Comparison of ENCODE assay signal across 11 mouse cellular contexts in the genomic region with DNA sequence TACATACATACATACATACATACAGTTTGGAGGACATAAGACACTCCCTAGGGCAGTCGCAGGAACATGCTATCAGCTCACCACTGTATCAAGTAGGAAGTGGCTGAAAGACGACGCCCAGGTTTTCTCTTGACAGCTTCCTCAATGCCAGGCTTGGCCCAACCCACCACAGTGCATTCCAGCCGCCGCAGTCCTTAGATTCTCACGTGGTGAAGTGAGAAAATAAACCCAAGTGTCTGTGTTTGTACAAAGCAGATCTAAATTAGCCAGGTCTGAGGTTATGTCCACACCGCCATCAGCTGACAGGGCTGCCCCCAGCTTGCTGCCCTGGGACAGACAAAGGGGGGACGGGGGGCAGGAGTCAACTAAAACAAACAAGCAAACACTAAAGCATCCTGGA.
A peak's percentile ranks its signal among the peaks of the same experiment; 100 is the strongest.
DNase-seq lines count a peak whose midpoint lies in the region; ATAC-seq and TF ChIP-seq lines count a peak whose summit lies in the region.
"Had no signal": no experiment of that assay in that cellular context is flagged by ENCODE, and none has a peak within 500 bp of the region (broad histone marks: within the 10 kb centered on the region; RNA-seq: fewer than 3 reads in every experiment).

No protein-coding gene starts in this region.

- H3K4me2 ChIP-seq in heart, embryonic 12.5 days: peak overlapping the region; percentile 49
- H3K4me2 ChIP-seq in hindbrain, postnatal 0 days (ENCODE audit: low read depth, low read length): no peak overlapping the region

- no peak overlapping the region for H3K9ac ChIP-seq in heart, embryonic 12.5 days
- H3K9ac ChIP-seq in hindbrain, postnatal 0 days (replicated peaks; ENCODE audit: low read length): no peak overlapping the region

- WGBS in heart, embryonic 12.5 days: 6% methylated on average over 8 of the region's 8 CpGs
- WGBS in hindbrain, postnatal 0 days: 62% methylated on average over 8 of the region's 8 CpGs

- TF ChIP-seq CTCF in hindbrain, postnatal 0 days (IDR thresholded peaks at IDR 0.05; ENCODE audit: low read depth): no peak

- H3K4me1 ChIP-seq in heart, embryonic 12.5 days (replicated peaks): peaks cover 13% of the 10 kb centered on the region
- H3K4me1 ChIP-seq in hindbrain, postnatal 0 days (ENCODE audit: insufficient read depth, low read length): no peaks in the 10 kb centered on the region

- H3K4me3 ChIP-seq in heart, embryonic 12.5 days: no peak overlapping the region
- H3K4me3 ChIP-seq in hindbrain, postnatal 0 days (ENCODE audit: low read length): no peak overlapping the region
- H3K4me3 ChIP-seq: erythroblast, embryonic 14.5 days; megakaryocyte, embryonic 14.5 days had no signal

- H3K27me3 ChIP-seq in heart, embryonic 12.5 days (replicated peaks): no peaks in the 10 kb centered on the region
- H3K27me3 ChIP-seq in hindbrain, postnatal 0 days (ENCODE audit: insufficient read depth, low read length): no peaks in the 10 kb centered on the region

- peak overlapping the region; percentile 48 for H3K27ac ChIP-seq in heart, embryonic 12.5 days (ENCODE audit: poor library complexity, severe bottlenecking)
- no peak overlapping the region for H3K27ac ChIP-seq in hindbrain, postnatal 0 days

- no peaks in the 10 kb centered on the region for H3K36me3 ChIP-seq in heart, embryonic 12.5 days
- H3K36me3 ChIP-seq in hindbrain, postnatal 0 days (ENCODE audit: insufficient read depth, low read length): no peaks in the 10 kb centered on the region

- no peaks in the 10 kb centered on the region for H3K9me3 ChIP-seq in heart, embryonic 12.5 days (replicated peaks)
- H3K9me3 ChIP-seq in hindbrain, postnatal 0 days (ENCODE audit: low read length): no peaks in the 10 kb centered on the region
- H3K9me3 ChIP-seq: megakaryocyte, embryonic 14.5 days had no signal

- peak; percentile 77 for ATAC-seq in heart, embryonic 12.5 days (ENCODE audit: insufficient number of reproducible peaks, low FRiP score)
- ATAC-seq in hindbrain, postnatal 0 days: no peak

- intact Hi-C loops in heart, postnatal 25 days (cut with DNase I): no loop called here

- no peak for DNase-seq in heart, postnatal 25 days (ENCODE audit: low spot score)
- DNase-seq in embryo, embryonic 9.5 days (ENCODE audit: extremely low spot score): peak; percentile 55
- peak; percentile 37 to 52 for DNase-seq in kidney, postnatal 4 days
- DNase-seq in mesoderm, embryonic 11.5 days (ENCODE audit: low read depth, low spot score): peak; percentile 52
- DNase-seq in hindbrain, postnatal 0 days (ENCODE audit: low spot score): no peak
- DNase-seq in right cerebral cortex, postnatal 25 days: no peak
- DNase-seq in testis, postnatal 14 days (ENCODE audit: low spot score): no peak
- DNase-seq: right cerebral cortex, postnatal 14 days had no signal

Comparison
In these comparisons a context has a peak if more than half of its experiments do, and no peak if none do; other contexts are left out.
1. DNase-seq: peak in embryo, embryonic 9.5 days (single experiment), kidney, postnatal 4 days (2 of 2) and mesoderm, embryonic 11.5 days (single experiment); none in heart, postnatal 25 days (single experiment), hindbrain, postnatal 0 days (single experiment), right cerebral cortex, postnatal 25 days (single experiment) and testis, postnatal 14 days (single experiment).